Mouse (Mus musculus) thymus, adult 2 months (tissue): ENCODE data around the gene Rplp2.

Experiments used
- CTCF ChIP-seq: fragments of 200-500 bp; IDR thresholded peaks from 2 replicates; pipeline ENCODE4 v1.5.1; 2012; ENCODE audit warnings: mild to moderate bottlenecking, control low read depth, low read length, moderate library complexity, borderline replicate concordance; ENCODE audit not compliant: control insufficient read depth, poor library complexity, insufficient read depth; ENCODE audit errors: extremely low read depth
- POLR2A ChIP-seq: fragments of 200-500 bp; IDR thresholded peaks from 2 replicates; pipeline ENCODE4 v1.6.1; 2012; ENCODE audit warnings: mild to moderate bottlenecking, low read length, control low read depth, moderate library complexity; ENCODE audit not compliant: control insufficient read depth, poor library complexity, insufficient read depth; ENCODE audit errors: extremely low read depth

GRCm38 (mm10) chr7:141436523-141436892, 10.7 kb upstream of the Rplp2 start:
- TF ChIP-seq POLR2A (no peak), CTCF (no peak)
